14 mouse cellular contexts compared by ENCODE assay signal in genomic region chr15:31292627-31293026, GRCm38 (mm10).
DNase-seq lines count a peak whose midpoint lies in the region; ATAC-seq and TF ChIP-seq lines count a peak whose summit lies in the region.
"Had no signal": no experiment of that assay in that cellular context is flagged by ENCODE, and none has a peak within 500 bp of the region (broad histone marks: within the 10 kb centered on the region; RNA-seq: fewer than 3 reads in every experiment).

No protein-coding gene starts in this region.

- DNase-seq in heart, embryonic 10.5 days (ENCODE audit: low spot score): no peak
- DNase-seq in heart, postnatal 36 days: no peak
- no peak for DNase-seq in lung, postnatal 0 days (ENCODE audit: low spot score)
- no peak for DNase-seq in lung, postnatal 25 days (ENCODE audit: low spot score)
- DNase-seq in stomach, postnatal 0 days (ENCODE audit: low spot score): no peak
- no peak for DNase-seq in adipocyte (ENCODE audit: low spot score)
- DNase-seq: cerebellum, adult 11 months; lung, postnatal 14 days; right cerebral cortex, postnatal 4 days had no signal

- H3K27me3 ChIP-seq in heart, embryonic 10.5 days (ENCODE audit: insufficient read depth, poor library complexity, severe bottlenecking): peaks cover 33% of the 10 kb centered on the region
- H3K27me3 ChIP-seq in lung, postnatal 0 days (replicated peaks; ENCODE audit: insufficient read depth, low read length): peaks cover 12% of the 10 kb centered on the region
- peaks cover 22% of the 10 kb centered on the region for H3K27me3 ChIP-seq in heart, embryonic 15.5 days
- peaks cover 1% of the 10 kb centered on the region; the same call in 1 of the 2 replicates for H3K27me3 ChIP-seq in stomach, postnatal 0 days (ENCODE audit: control insufficient read depth, insufficient read depth, low read length)

- intact Hi-C loops in heart, postnatal 36 days (cut with DNase I): no loop called here

- no peaks in the 10 kb centered on the region for H3K36me3 ChIP-seq in heart, embryonic 10.5 days
- H3K36me3 ChIP-seq in lung, postnatal 0 days (ENCODE audit: insufficient read depth, low read length): no peaks in the 10 kb centered on the region
- no peaks in the 10 kb centered on the region for H3K36me3 ChIP-seq in heart, embryonic 15.5 days
- no peaks in the 10 kb centered on the region for H3K36me3 ChIP-seq in stomach, postnatal 0 days (ENCODE audit: control insufficient read depth, insufficient read depth, low read length)
- H3K36me3 ChIP-seq: midbrain, embryonic 12.5 days had no signal

- no peak for TF ChIP-seq CTCF in lung, postnatal 0 days (IDR thresholded peaks at IDR 0.05)
- peak; percentile 20; the same call in 1 of the 2 replicates for TF ChIP-seq CTCF in stomach, postnatal 0 days (IDR thresholded peaks at IDR 0.05; ENCODE audit: low read depth)

- ATAC-seq in lung, postnatal 0 days: peak; percentile 5; the same call in 1 of the 2 replicates
- peak; percentile 79; the same call in 1 of the 2 replicates for ATAC-seq in heart, embryonic 15.5 days (replicated peaks; ENCODE audit: insufficient number of reproducible peaks, insufficient read depth, low FRiP score, low read depth)
- peak; percentile 73; the same call in 1 of the 2 replicates for ATAC-seq in stomach, postnatal 0 days (ENCODE audit: low FRiP score, low TSS enrichment)
- no peak for ATAC-seq in inflammation-experienced regulatory T-cells, adult 6 months

- no peaks in the 10 kb centered on the region for H3K9me3 ChIP-seq in heart, embryonic 10.5 days
- no peaks in the 10 kb centered on the region for H3K9me3 ChIP-seq in lung, postnatal 0 days (ENCODE audit: low read length)
- H3K9me3 ChIP-seq in heart, embryonic 15.5 days (replicated peaks): no peaks in the 10 kb centered on the region
- H3K9me3 ChIP-seq in stomach, postnatal 0 days (ENCODE audit: control insufficient read depth, low read length): no peaks in the 10 kb centered on the region
- H3K9me3 ChIP-seq: midbrain, embryonic 12.5 days had no signal

- peaks cover 15% of the 10 kb centered on the region for H3K4me1 ChIP-seq in heart, embryonic 10.5 days
- no peaks in the 10 kb centered on the region for H3K4me1 ChIP-seq in lung, postnatal 0 days (ENCODE audit: insufficient read depth, low read depth, low read length)
- H3K4me1 ChIP-seq in heart, embryonic 15.5 days (replicated peaks): peaks cover 23% of the 10 kb centered on the region
- no peaks in the 10 kb centered on the region for H3K4me1 ChIP-seq in stomach, postnatal 0 days (replicated peaks; ENCODE audit: control insufficient read depth, insufficient read depth)

- H3K4me2 ChIP-seq in lung, postnatal 0 days (replicated peaks; ENCODE audit: low read depth, low read length): no peak overlapping the region
- H3K4me2 ChIP-seq in heart, embryonic 15.5 days: no peak overlapping the region
- H3K4me2 ChIP-seq in stomach, postnatal 0 days (replicated peaks; ENCODE audit: low read depth): no peak overlapping the region
- H3K4me2 ChIP-seq: midbrain, embryonic 12.5 days had no signal

- H3K27ac ChIP-seq in heart, embryonic 10.5 days: 0 out of 2 replicates have a peak overlapping the region, but pooled peaks have one; percentile 29
- H3K27ac ChIP-seq in lung, postnatal 0 days (ENCODE audit: low read length): no peak overlapping the region
- peak overlapping the region; percentile 53 for H3K27ac ChIP-seq in heart, embryonic 15.5 days
- H3K27ac ChIP-seq in stomach, postnatal 0 days (replicated peaks): no peak overlapping the region
- H3K27ac ChIP-seq: layer of hippocampus, adult 2 months; left cerebral cortex, adult 2 months; midbrain, embryonic 12.5 days had no signal

- WGBS in heart, embryonic 10.5 days: 27% methylated on average over 3 of the region's 3 CpGs
- WGBS in lung, postnatal 0 days: 19% methylated on average over 3 of the region's 3 CpGs
- 22% methylated on average over 3 of the region's 3 CpGs for WGBS in heart, embryonic 15.5 days
- WGBS in stomach, postnatal 0 days: 16% methylated on average over 3 of the region's 3 CpGs

- H3K4me3 ChIP-seq in heart, embryonic 10.5 days: no peak overlapping the region
- no peak overlapping the region for H3K4me3 ChIP-seq in lung, postnatal 0 days (ENCODE audit: low read depth, low read length)
- no peak overlapping the region for H3K4me3 ChIP-seq in heart, embryonic 15.5 days
- no peak overlapping the region for H3K4me3 ChIP-seq in stomach, postnatal 0 days (ENCODE audit: low read depth, low read length)
- H3K4me3 ChIP-seq: layer of hippocampus, adult 2 months; left cerebral cortex, adult 2 months; midbrain, embryonic 12.5 days had no signal

- H3K9ac ChIP-seq in lung, postnatal 0 days (replicated peaks; ENCODE audit: low read depth): no peak overlapping the region
- H3K9ac ChIP-seq in heart, embryonic 15.5 days: no peak overlapping the region
- H3K9ac ChIP-seq in stomach, postnatal 0 days (ENCODE audit: low read length): no peak overlapping the region
- H3K9ac ChIP-seq: midbrain, embryonic 12.5 days had no signal

- TF ChIP-seq EP300 in lung, postnatal 0 days (IDR thresholded peaks at IDR 0.05): no peak
- no peak for TF ChIP-seq EP300 in stomach, postnatal 0 days (optimal IDR thresholded peaks at IDR 0.05)

Comparison
In these comparisons a context has a peak if more than half of its experiments do, and no peak if none do; other contexts are left out.
1. H3K27ac ChIP-seq: peak in heart, embryonic 10.5 days (single experiment) and heart, embryonic 15.5 days (single experiment); none in lung, postnatal 0 days (single experiment) and stomach, postnatal 0 days (single experiment).